Mouse (Mus musculus) olfactory bulb, adult 2 months (tissue): ENCODE results near the gene Dach1.

Experiments
- CTCF ChIP-seq: fragments of 200-500 bp; IDR thresholded peaks from 2 replicates; pipeline ENCODE4 v1.5.1; 2012; ENCODE audit warnings: low read depth, mild to moderate bottlenecking, low read length, moderate library complexity; ENCODE audit not compliant: insufficient read depth
- POLR2A ChIP-seq: fragments of 200-500 bp; IDR thresholded peaks from 2 replicates; pipeline ENCODE4 v1.6.1; 2012; ENCODE audit warnings: mild to moderate bottlenecking, low read depth, low read length, moderate library complexity; ENCODE audit not compliant: insufficient read depth

- TF ChIP-seq CTCF, result no peak
- no peak for TF ChIP-seq POLR2A
Observed at GRCm38 (mm10) chr14:98181545-98181944, 12.0 kb upstream of the Dach1 start.
